In the genomic region with DNA sequence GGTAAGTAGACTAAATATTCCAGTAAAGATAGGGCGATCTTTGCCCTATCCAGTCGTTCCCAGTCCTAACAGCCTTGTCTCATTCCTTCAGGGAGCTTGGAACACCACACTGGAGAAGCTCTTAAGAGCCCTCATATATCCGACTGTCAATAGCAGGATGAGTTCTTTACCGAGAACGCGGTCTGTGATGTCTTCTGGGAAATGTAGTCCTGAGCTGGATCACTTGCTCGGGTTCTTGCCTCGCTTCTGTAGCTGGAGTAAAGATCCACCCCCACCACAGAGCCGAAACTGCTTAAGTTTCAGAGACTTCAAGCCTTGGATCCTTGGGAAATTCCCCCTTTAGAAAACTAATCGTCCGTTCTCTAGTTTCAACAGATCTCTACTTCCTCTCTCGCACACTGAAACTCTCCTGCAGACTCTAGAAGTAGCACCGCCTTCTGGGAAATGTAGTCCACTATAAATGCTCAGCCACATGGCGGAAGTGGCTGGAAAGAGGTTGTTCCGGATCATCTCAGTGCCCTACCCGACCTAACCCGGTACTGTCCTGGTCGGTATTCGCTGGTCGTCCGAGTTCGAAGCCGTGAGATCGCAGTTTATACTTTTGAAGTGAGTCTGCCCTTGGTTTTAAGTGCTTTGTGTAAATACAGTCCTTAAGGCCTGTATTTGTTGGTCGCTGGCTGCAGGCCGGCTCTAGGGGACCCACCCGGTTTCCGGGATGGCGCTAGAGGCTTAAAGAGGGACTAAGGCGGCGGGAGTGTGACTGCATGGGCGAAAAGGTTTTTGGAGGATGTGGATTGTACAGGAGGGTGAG, we compare ENCODE assay signal across 8 mouse cellular contexts. TPM values are rescaled to one million over a fixed set of nuclear protein-coding genes. Genes with fewer than 3 reads are reported as not detected.
DNase-seq lines count a peak whose midpoint lies in the region; ATAC-seq and TF ChIP-seq lines count a peak whose summit lies in the region.

Gene Zfp84, plus strand, starts transcription at position 463 of the 811 bp plus-strand sequence.

- DNase-seq in B cell, adult 2 months: peak; percentile 87 to 88
- DNase-seq in heart, embryonic 10.5 days (ENCODE audit: low spot score): peak; percentile 97
- DNase-seq in liver: peak; percentile 83
- peak; percentile 79 to 84 for DNase-seq in spleen, postnatal 4 days (ENCODE audit: low spot score in 2 of 2)

- TF ChIP-seq CTCF in bone marrow macrophage, adult 2 months (IDR thresholded peaks at IDR 0.05; ENCODE audit: low read depth, low read length): peak; percentile 8; the same call in 1 of the 2 replicates

- peak; percentile 98 for ATAC-seq in erythroblast, adult 5-6 weeks (replicated peaks; ENCODE audit: low FRiP score, poor library complexity, severe bottlenecking)
- ATAC-seq in kidney, embryonic 15.5 days (replicated peaks; ENCODE audit: low FRiP score): peak; percentile 94
- peak; percentile 94 for ATAC-seq in monocyte, adult 5-6 weeks (replicated peaks; ENCODE audit: insufficient number of reproducible peaks, low FRiP score, low TSS enrichment, poor library complexity, severe bottlenecking)

- H3K9me3 ChIP-seq in heart, embryonic 10.5 days: no peaks in the 10 kb centered on the region
- H3K9me3 ChIP-seq in kidney, embryonic 15.5 days (replicated peaks): no peaks in the 10 kb centered on the region

- H3K36me3 ChIP-seq in heart, embryonic 10.5 days: peaks cover 23% of the 10 kb centered on the region
- peaks cover 21% of the 10 kb centered on the region for H3K36me3 ChIP-seq in kidney, embryonic 15.5 days

- H3K27ac ChIP-seq in bone marrow macrophage, adult 2 months (ENCODE audit: insufficient read depth, low read depth, low read length): peak within 1 kb of the TSS; percentile 97
- H3K27ac ChIP-seq in heart, embryonic 10.5 days: peak within 1 kb of the TSS; percentile 91
- H3K27ac ChIP-seq in kidney, embryonic 15.5 days: peak within 1 kb of the TSS; percentile 98

- no peaks in the 10 kb centered on the region for H3K27me3 ChIP-seq in heart, embryonic 10.5 days (ENCODE audit: insufficient read depth, poor library complexity, severe bottlenecking)
- no peaks in the 10 kb centered on the region for H3K27me3 ChIP-seq in kidney, embryonic 15.5 days

- TF ChIP-seq POLR2A in bone marrow macrophage, adult 2 months (IDR thresholded peaks at IDR 0.05; ENCODE audit: borderline replicate concordance, low read depth, low read length): no peak

- H3K4me3 ChIP-seq in bone marrow macrophage, adult 2 months (ENCODE audit: insufficient read depth, low read length): peak within 1 kb of the TSS; percentile 93
- peak within 1 kb of the TSS; percentile 73 for H3K4me3 ChIP-seq in heart, embryonic 10.5 days
- peak within 1 kb of the TSS; percentile 87 for H3K4me3 ChIP-seq in kidney, embryonic 15.5 days (replicated peaks)

- 0% methylated on average over 32 of the region's 32 CpGs for WGBS in heart, embryonic 10.5 days
- under 1% methylated on average over 32 of the region's 32 CpGs for WGBS in kidney, embryonic 15.5 days

- H3K9ac ChIP-seq in kidney, embryonic 15.5 days: peak within 1 kb of the TSS; percentile 75

- H3K4me2 ChIP-seq in kidney, embryonic 15.5 days: peak within 1 kb of the TSS; percentile 66

- peaks cover 7% of the 10 kb centered on the region for H3K4me1 ChIP-seq in bone marrow macrophage, adult 2 months (ENCODE audit: control insufficient read depth, insufficient read depth, low read length)
- peaks cover 4% of the 10 kb centered on the region; the same call in 1 of the 2 replicates for H3K4me1 ChIP-seq in heart, embryonic 10.5 days
- peaks cover 21% of the 10 kb centered on the region for H3K4me1 ChIP-seq in kidney, embryonic 15.5 days

RNA-seq across cellular contexts. Expression of gene Zfp84, which starts in this region (rescaled TPM):
- polyA plus RNA-seq in bone marrow macrophage, adult 2 months (2012; ENCODE audit: insufficient read depth, insufficient read length, missing spikeins): 10.3 and 12.5 TPM in 2 replicates
- total RNA-seq in erythroblast, adult 5-6 weeks (2015; ENCODE audit: low replicate concordance): 1.7 and 3.8 TPM in 2 replicates
- total RNA-seq in erythroblast, adult 5-6 weeks (2017; ENCODE audit: low replicate concordance): 3.2 and 3.6 TPM in 2 replicates
- polyA plus RNA-seq in heart, embryonic 10.5 days (2016; fragmentation: Nextera tagmentation; extraction: Ambion mirVana): 8.3 and 9.8 TPM in 2 replicates
- 13.1 and 14.0 TPM in 2 replicates for polyA plus RNA-seq in kidney, embryonic 15.5 days (2015; fragmentation: Nextera tagmentation; extraction: Ambion mirVana)
- total RNA-seq in monocyte, adult 5-6 weeks (2017): 16.1 to 22.3 TPM (median 18.1 TPM) in 3 replicates

Comparison
In these comparisons a context has a peak if more than half of its experiments do, and no peak if none do; other contexts are left out.
1. Peak in every context shown above with its lines: DNase-seq, ATAC-seq, H3K4me3 ChIP-seq and H3K27ac ChIP-seq.